Mouse (Mus musculus) heart, embryonic 14.5 days (tissue): ENCODE data around the gene Sccpdh. TPM values are rescaled to one million over a fixed set of nuclear protein-coding genes. Genes with fewer than 3 reads are reported as not detected.

Experiments used
- ATAC-seq: fragments of 200-750 bp; cut with Nextera tagmentation; 2 replicates; pipeline ENCODE4 v1.8.0; 2017; ENCODE audit warnings: low read depth, moderate TSS enrichment; ENCODE audit not compliant: insufficient number of reproducible peaks, insufficient read depth, low FRiP score
- H3K27ac ChIP-seq, 2 experiments: fragments of 200-500 bp in 1 of 2; fragments of 300-500 bp in 1 of 2; sonication (generic) in 1 of 2; replicated peaks in 1 of 2; 2 replicates each; pipeline ENCODE4 v1.5.1; 2012 to 2014; ENCODE audit warnings: low read depth in 2 of 2, low read length in 2 of 2, control low read depth in 1 of 2, mild to moderate bottlenecking in 1 of 2, mixed read lengths in 1 of 2; ENCODE audit not compliant: control insufficient read depth in 1 of 2, insufficient read depth in 1 of 2
- H3K27me3 ChIP-seq: fragments of 300-500 bp; sonication (generic); 2 replicates; pipeline ENCODE4 v1.6.1; 2014; ENCODE audit warnings: mild to moderate bottlenecking, low read length, control low read depth; ENCODE audit not compliant: control insufficient read depth, insufficient read depth
- H3K36me3 ChIP-seq: fragments of 300-500 bp; sonication (generic); 2 replicates; pipeline ENCODE4 v1.6.1; 2014; ENCODE audit warnings: mild to moderate bottlenecking, control low read depth, low read length, mixed read lengths; ENCODE audit not compliant: control insufficient read depth, insufficient read depth
- H3K4me1 ChIP-seq, 2 experiments: fragments of 200-500 bp in 1 of 2; fragments of 300-500 bp in 1 of 2; sonication (generic) in 1 of 2; 2 replicates each; pipeline ENCODE4 v1.6.1; 2012 to 2014; ENCODE audit warnings: low read length in 2 of 2, control low read depth in 1 of 2, mixed read lengths in 1 of 2; ENCODE audit not compliant: control insufficient read depth in 2 of 2, insufficient read depth in 2 of 2
- H3K4me2 ChIP-seq: fragments of 300-500 bp; sonication (generic); 2 replicates; pipeline ENCODE4 v1.6.1; 2014; ENCODE audit warnings: mild to moderate bottlenecking, low read length
- H3K4me3 ChIP-seq, 2 experiments: fragments of 200-500 bp in 1 of 2; fragments of 300-500 bp in 1 of 2; sonication (generic) in 1 of 2; 2 replicates each; pipeline ENCODE4 v1.5.1; 2012 to 2014; ENCODE audit warnings: low read length in 2 of 2, mild to moderate bottlenecking in 2 of 2, control low read depth in 1 of 2, low read depth in 1 of 2, moderate library complexity in 1 of 2; ENCODE audit not compliant: control insufficient read depth in 1 of 2, insufficient read depth in 1 of 2
- H3K9ac ChIP-seq: fragments of 300-500 bp; sonication (generic); 2 replicates; pipeline ENCODE4 v1.6.1; 2014; ENCODE audit warnings: mild to moderate bottlenecking, low read length
- H3K9me3 ChIP-seq: fragments of 300-500 bp; sonication (generic); 2 replicates; pipeline ENCODE4 v1.6.1; 2016; ENCODE audit warnings: low read length, control low read depth; ENCODE audit not compliant: control insufficient read depth
- WGBS: fragments of 180-500 bp; shearing (Covaris S2); extraction: QIAGEN DNeasy Blood & Tissue Kit; methylation state at CpG from one replicate; pipeline ENCODE4 v1.1.7; 2014; 5-methylcytosine and 5-hydroxymethylcytosine counted together
- polyA plus RNA-seq: library from polyadenylated mRNA; unstranded; fragments of >200 nt; fragmentation: Nextera tagmentation; extraction: Ambion mirVana; gene quantifications from 2 replicates; pipeline ENCODE4 v1.2.1, GENCODE M21; 2014

Sccpdh gene
- polyA plus RNA-seq, 1 experiment from 2014 or later = 103 TPM

GRCm38 (mm10) chr1:179632746-179633413 is 35.1 kb upstream of the Sccpdh start:
- 75% methylated on average over 11 of the region's 11 CpGs for WGBS

GRCm38 (mm10) chr1:179633414-179633752 is 34.6 kb upstream of the Sccpdh start:
- H3K36me3 ChIP-seq = no peaks in the 10 kb centered on the region
- peaks cover 2% of the 10 kb centered on the region in 2 experiments; a peak in 3 of 4 replicates for H3K4me1 ChIP-seq
- H3K4me3 ChIP-seq = no peak overlapping the region
- no peak overlapping the region for H3K27ac ChIP-seq
- H3K9ac ChIP-seq = no peak overlapping the region
- H3K27me3 ChIP-seq = no peaks in the 10 kb centered on the region
- ATAC-seq = no peak
- no peaks in the 10 kb centered on the region for H3K9me3 ChIP-seq
- 22% methylated on average over 1 of the region's 1 CpGs for WGBS
- no peak overlapping the region for H3K4me2 ChIP-seq

More at GRCm38 (mm10) chr1:179632746-179633413, 35.1 kb upstream of the Sccpdh start:
- ATAC-seq = no peak
- no peaks in the 10 kb centered on the region for H3K9me3 ChIP-seq
- no peak overlapping the region for H3K4me2 ChIP-seq
- peaks cover 2 to 8% of the 10 kb centered on the region in 2 experiments; a peak in 3 of 4 replicates for H3K4me1 ChIP-seq
- H3K4me3 ChIP-seq = no peak overlapping the region
- H3K9ac ChIP-seq = no peak overlapping the region
- H3K27ac ChIP-seq = no peak overlapping the region
- no peaks in the 10 kb centered on the region for H3K36me3 ChIP-seq
- no peaks in the 10 kb centered on the region for H3K27me3 ChIP-seq

GRCm38 (mm10) chr1:179634159-179634558 is 33.9 kb upstream of the Sccpdh start:
- 83% methylated on average over 3 of the region's 3 CpGs for WGBS
- Histone ChIP-seq H3K4me1 (no peaks in the 10 kb centered on the region), H3K9me3 (no peaks in the 10 kb centered on the region), H3K9ac (no peak overlapping the region), H3K4me2 (no peak overlapping the region), H3K4me3 (no peak overlapping the region), H3K27ac (no peak overlapping the region), H3K36me3 (no peaks in the 10 kb centered on the region), H3K27me3 (no peaks in the 10 kb centered on the region)
- ATAC-seq = no peak

- Histone ChIP-seq H3K4me1 (peaks cover 2% of the 10 kb centered on the region in 2 experiments; a peak in 2 of 4 replicates), H3K9ac (no peak overlapping the region), H3K4me2 (no peak overlapping the region), H3K27me3 (no peaks in the 10 kb centered on the region), H3K27ac (no peak overlapping the region), H3K9me3 (no peaks in the 10 kb centered on the region), H3K4me3 (no peak overlapping the region), H3K36me3 (no peaks in the 10 kb centered on the region)
- 79% methylated on average over 4 of the region's 4 CpGs for WGBS
- no peak for ATAC-seq
These were observed 25.3 kb upstream of the Sccpdh start for GRCm38 (mm10) chr1:179642726-179643125.

- Histone ChIP-seq H3K27me3 (no peaks in the 10 kb centered on the region), H3K4me1 (peaks cover 2% of the 10 kb centered on the region in 2 experiments; a peak in 2 of 4 replicates), H3K9ac (no peak overlapping the region), H3K27ac (no peak overlapping the region), H3K9me3 (no peaks in the 10 kb centered on the region), H3K4me2 (no peak overlapping the region), H3K36me3 (no peaks in the 10 kb centered on the region), H3K4me3 (no peak overlapping the region)
- WGBS = 62% methylated on average over 3 of the region's 3 CpGs
- ATAC-seq = no peak
These were observed 23.9 kb upstream of the Sccpdh start for GRCm38 (mm10) chr1:179644151-179644550.

GRCm38 (mm10) chr1:179645101-179645979 is 22.7 kb upstream of the Sccpdh start:
- Histone ChIP-seq H3K4me2 (peak overlapping the region; percentile 55), H3K9ac (no peak overlapping the region; the same call in 1 of the 2 replicates)
- ATAC-seq = peak; percentile 56; the same call in 1 of the 2 replicates

GRCm38 (mm10) chr1:179645980-179646268 is 22.1 kb upstream of the Sccpdh start:
- WGBS = 19% methylated on average over 4 of the region's 4 CpGs
- Histone ChIP-seq H3K9ac (no peak overlapping the region; the same call in 1 of the 2 replicates), H3K4me1 (peaks cover 2% of the 10 kb centered on the region in 2 experiments; a peak in 2 of 4 replicates), H3K9me3 (no peaks in the 10 kb centered on the region), H3K4me2 (peak overlapping the region; percentile 55), H3K27me3 (no peaks in the 10 kb centered on the region), H3K27ac (no peak overlapping the region), H3K36me3 (no peaks in the 10 kb centered on the region), H3K4me3 (peak overlapping the region in 1 of 2 experiments; percentile 14; a peak in 1 of 4 replicates)
- ATAC-seq = no peak

More at GRCm38 (mm10) chr1:179645101-179645979, 22.7 kb upstream of the Sccpdh start:
- peaks cover 2% of the 10 kb centered on the region in 2 experiments; a peak in 2 of 4 replicates for H3K4me1 ChIP-seq
- H3K36me3 ChIP-seq = no peaks in the 10 kb centered on the region
- no peaks in the 10 kb centered on the region for H3K27me3 ChIP-seq
- peak overlapping the region in 1 of 2 experiments; percentile 14; a peak in 1 of 4 replicates for H3K4me3 ChIP-seq
- H3K9me3 ChIP-seq = no peaks in the 10 kb centered on the region
- H3K27ac ChIP-seq = no peak overlapping the region
- WGBS = 61% methylated on average over 13 of the region's 13 CpGs
